Mouse (Mus musculus) cerebellum, postnatal 4 days (tissue): ENCODE data around the gene Bex6.
"Not testable (repeated sequence)": the region's sequence is repeated elsewhere in the genome, so short reads cannot be mapped to it uniquely, and the experiment has no call there.

Source experiments
- DNase-seq, 2 experiments: peaks; one replicate each; pipeline ENCODE4 v3.0.0; 2022; ENCODE audit warnings: low spot score in 2 of 2, mixed read lengths in 1 of 2

The Bex6 gene

DNA sequence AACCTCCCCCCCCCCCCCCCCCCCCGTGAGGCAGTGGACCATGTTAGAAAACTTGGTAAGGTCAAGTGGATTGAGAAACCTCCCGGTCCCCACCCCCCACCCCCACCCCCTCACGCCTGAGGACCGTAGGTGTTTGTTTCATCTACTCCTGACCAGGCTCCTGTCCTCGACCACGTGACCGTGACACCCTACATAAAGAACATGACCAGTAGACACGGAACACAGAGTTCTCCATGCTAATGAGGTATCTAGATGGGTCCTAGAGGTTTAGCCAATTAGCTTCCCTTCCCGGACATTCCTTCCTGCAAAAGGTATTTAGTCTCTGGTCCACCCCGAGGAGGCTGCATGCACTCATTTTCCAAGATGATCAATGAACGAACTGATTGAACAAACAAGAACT lies 6.2 kb upstream of the Bex6 start:
- DNase-seq: no peak

DNA sequence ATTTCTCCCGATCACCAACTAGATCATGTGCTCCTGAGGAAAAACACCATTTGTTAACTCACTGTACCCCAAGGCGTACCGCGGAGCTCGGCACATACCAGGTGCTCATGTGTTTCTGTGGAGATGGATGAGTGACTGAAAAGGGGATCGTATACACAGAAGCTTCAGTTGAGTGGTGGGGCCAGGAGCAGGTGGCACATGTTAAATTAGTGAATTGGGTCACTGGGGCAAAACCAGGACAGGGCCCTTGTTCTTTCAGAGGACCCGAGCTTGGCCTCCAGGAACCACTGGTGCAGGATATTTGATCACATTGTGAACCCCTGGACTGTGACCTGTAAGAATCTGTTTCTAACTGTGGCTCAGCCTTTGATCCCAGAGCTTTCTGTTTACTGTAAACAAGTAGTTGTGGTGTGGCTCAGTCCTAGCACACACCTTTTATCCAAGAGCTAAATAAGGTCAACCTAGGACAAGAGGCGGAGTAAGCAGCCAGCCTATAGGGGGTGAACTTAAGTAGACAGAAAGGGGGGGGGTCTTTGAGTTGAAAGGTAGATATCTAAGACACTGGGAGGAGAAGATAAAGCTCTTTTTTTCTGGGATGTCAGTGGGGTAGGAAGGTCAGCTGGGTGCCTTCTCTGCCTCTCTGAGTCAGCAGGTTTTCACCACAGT lies 5.2 kb upstream of the Bex6 start:
- DNase-seq: no peak

GRCm38 (mm10) chr16:32175029-32175428 lies 4.6 kb upstream of the Bex6 start:
- DNase-seq: no peak

DNA sequence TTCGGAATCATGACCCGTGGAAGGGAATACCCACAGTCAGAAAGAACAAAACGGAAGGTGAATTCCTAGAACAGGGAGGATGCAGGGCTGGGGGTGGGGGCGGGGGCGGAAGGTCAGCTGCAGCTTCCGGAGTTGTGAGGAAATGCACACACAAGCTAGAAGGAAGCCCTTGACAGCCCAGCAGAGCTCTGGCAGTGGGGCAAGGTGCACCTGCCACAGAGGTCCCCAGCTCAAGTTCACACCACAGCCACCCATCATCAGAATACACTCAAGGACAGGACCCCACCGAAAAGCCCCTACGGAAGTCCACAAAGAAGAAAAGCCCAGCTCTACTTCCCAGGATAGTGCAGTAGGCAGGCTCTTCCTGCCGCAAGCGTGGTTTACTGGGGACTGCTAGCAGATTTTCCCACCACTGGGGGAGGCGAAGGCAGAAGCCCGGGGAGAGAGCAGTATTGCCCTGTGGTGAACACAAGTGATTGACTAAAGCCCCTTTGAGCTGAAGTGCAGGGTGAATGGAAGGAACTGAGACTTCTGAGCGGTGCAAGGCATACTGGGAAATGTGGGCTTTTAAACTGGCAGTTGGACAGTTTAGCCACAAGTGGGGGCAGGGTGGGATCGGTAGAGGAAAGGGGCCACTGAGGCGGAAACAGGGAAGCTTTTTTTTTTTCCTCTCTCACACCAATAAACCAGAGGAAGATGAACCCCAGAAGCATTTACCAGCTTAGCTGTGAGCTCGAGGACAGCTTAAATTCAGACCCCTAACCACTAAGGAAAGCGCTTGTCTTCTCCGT lies 2.5 kb upstream of the Bex6 start:
- no peak for DNase-seq

- no peak for DNase-seq
Measured at GRCm38 (mm10) chr16:32186056-32186455, 6.4 kb downstream of the Bex6 start.

GRCm38 (mm10) chr16:32189109-32189508 lies 9.5 kb downstream of the Bex6 start:
- peak in 1 of 2 experiments; percentile 16 for DNase-seq

DNA sequence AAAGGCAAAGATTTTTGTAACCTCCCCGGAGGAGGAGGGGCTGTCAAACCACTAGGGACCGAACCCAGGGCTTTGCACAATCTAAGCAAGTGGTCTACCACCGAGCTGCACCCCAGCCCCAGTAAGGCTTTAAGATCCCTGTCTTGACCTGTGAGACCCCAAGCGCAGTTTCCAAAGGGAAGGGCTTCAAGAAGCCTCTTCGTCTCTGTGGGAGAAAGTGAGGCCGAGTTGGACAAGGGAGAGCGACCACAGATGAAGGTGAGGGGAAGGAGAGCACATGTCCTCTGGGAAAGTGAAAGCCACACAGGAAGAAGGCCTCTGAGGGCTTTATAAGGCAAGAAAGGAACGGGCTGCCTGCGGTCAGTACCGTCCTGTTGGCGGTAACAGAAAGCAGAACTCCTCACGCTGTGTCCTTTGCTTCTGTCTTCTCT lies 10.4 kb downstream of the Bex6 start:
- DNase-seq: no peak

DNA sequence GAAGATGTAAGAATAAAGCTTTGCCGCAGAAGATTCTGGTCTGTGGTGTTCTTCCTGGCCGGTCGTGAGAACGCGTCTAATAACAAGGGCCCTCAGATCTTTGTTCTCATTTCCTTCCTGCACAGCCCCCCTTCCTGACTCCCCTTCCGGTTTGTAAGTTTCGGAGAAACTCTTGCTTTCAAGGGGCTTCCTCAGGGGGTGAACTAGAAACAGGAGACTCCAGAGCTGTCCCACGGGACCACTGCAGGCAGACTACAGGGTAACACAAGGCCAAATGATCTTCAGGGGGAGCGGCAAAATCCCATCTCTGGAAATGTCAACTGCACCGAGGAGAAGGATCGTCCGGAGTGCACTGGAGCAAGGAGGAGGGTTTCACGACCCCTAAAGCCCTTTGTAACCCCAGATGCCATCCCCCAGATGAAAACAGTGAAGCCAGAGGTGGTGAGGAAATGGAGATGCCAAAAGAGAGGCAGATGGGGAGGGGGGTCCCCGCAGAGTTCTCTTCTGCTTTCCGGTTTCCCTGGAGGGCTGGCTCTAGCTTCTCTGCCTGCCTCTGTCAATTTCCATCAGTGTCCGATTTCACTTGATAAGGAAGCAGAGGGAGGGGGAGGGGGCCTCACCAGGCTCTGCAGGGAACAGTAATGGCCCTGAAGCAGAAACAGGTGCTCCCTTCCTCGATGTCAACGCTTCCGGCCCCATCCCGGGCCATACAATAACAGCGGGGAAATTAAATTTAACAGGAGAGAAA lies 20.8 kb downstream of the Bex6 start:
- DNase-seq: peak in 1 of 2 experiments; percentile 18

DNA sequence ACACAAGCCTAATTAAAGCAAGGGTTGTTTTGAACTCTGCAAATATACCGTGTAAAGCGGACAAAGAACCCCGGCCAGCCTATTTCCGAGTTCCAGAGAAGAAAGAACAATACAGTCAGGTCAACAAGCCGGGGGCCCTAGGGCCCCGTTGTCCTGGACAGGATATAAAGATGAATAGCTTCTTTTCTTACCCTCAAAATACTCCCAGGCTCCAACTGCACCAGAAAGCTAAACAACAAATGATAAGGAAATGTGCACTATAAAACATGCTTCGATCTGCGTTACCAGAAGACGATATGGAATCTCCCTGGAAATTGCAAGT lies 21.3 kb downstream of the Bex6 start:
- no peak for DNase-seq

DNA sequence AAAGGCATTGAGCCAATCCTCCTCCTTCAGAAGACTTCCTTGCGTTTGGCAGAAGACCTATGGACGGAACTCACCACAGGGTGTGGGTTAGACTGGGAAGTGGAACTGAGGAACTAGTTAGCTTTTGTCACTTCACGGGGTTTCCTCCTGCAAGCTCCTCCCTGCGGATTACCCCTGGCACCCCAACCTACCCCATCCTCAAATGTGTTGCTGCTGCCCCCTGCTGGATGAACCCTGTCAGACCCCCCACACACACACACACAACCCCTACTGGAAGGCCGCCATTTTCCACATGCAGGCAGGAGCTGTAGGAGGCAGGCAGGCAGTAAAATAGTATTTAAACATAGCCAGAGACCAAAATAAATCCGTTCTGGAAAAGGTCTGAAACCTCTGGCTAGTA lies 23.1 kb downstream of the Bex6 start:
- peak in 1 of 2 experiments; percentile 10 for DNase-seq

- DNase-seq: no peak
Measured at GRCm38 (mm10) chr16:32204902-32205301, 25.3 kb downstream of the Bex6 start.

DNA sequence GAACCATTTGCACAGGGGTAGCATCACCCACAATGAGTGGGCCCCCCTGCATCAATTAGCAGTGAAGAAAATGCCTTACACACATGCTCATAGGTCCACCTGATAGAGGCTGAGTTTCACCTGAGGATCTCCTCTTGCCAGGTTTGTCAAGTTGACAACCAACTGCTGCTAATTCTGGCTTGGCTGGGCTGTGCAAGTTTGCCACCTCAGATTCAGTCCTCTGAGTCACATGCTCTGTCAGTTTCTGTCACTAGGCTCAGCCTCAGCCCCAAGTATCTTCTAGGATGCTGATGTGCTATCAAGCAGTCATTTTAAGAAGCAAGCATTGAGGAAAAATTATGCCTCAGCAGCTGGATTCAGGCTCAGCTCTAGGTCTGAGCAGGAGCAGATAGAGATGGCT lies 34.5 kb downstream of the Bex6 start:
- no peak for DNase-seq

DNA sequence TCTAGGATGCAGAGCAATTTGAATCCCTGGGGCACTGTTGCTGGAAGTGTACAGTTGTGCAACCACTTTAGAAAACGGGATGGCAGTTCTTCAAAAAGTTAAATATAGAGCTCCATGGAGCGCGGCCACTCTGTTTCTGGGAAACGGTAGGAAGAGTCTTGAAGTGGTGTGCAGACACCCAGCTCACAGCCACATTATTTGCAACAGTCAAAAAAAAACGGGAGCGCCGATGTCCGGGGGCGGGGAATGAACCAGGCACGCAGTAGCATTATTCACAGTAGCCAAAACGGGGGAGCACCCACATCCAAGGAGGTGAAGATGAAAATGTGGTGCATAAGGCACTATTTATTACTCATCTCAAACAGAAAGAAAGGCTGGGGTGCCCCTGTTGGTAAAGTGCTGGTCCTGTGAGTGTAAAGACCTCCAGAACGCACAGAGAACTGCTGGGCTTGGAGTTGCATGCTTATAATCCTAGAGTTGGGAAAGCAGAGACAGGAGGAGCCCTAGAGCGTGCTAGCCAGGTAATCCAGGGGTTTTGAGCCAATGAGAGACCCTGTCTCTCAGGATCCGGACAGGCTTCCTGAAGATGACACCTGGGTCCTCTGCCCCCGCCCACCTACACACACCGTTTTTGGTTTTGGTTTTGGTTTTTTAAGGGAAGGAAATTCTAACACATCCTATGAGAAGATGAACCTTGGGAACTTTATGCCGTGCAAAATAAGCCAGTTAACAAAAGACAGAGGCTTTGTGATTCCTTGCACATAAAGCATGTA lies 35.4 kb downstream of the Bex6 start:
- no peak for DNase-seq

GRCm38 (mm10) chr16:32221803-32222202 lies 42.2 kb downstream of the Bex6 start:
- no peak for DNase-seq

DNA sequence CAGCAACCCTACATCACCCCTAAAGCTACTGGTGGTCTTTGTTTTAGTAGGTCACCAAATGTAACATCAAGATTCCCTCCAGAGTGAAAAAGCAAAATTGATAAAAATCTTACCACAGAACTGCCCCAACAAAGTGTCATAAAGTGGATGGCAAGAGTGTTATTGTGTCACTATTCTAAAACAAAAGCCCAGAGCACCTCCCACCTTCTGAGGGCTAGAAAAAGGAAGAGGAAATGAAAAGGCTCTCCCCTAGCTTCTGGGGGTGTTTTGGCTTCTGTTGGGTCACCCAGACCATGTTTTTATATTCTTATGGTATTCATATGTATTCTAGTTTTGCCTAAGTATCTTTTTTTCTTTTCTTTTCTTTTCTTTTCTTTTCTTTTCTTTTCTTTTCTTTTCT lies 42.8 kb downstream of the Bex6 start:
- DNase-seq: no peak

DNA sequence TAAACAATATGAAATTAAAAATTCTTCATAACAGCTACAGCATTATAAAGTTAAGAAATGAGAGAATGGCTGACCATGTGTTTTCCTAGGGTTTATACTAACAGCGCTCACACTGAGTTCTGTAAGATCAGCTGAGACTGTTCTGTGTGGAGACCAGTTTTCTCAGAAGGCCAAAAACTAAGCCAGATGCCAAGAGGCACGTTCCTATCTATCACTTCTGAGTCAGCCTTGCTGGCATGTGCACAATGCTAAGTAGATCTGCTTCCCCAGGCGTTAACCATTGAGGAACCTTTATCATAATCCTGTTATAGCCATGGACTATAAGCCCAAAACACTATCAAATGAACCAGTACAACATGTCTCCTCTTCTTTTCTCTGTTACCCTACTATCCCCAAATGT lies 52.4 kb downstream of the Bex6 start:
- not testable (repeated sequence) for DNase-seq
